Mouse (Mus musculus): ENCODE measurements around the gene Gfy. TPM values are rescaled to one million over a fixed set of nuclear protein-coding genes. Genes with fewer than 3 reads are reported as not detected.

Gene Gfy
- polyA plus RNA-seq, 1 experiment, result not detected

GRCm38 (mm10) chr7:45158991-45159390 lies 20.4 kb downstream of the Gfy start:
- H3K4me3 ChIP-seq (ENCODE audit: extremely low read depth, insufficient read depth, insufficient read length), result no peak overlapping the region
- 97% methylated on average over 6 of the region's 6 CpGs for WGBS
- no peak for DNase-seq (ENCODE audit: low read depth in 1 of 2, low spot score in 2 of 2)
- H3K4me1 ChIP-seq (ENCODE audit: control insufficient read depth, insufficient read depth, insufficient read length), result peaks cover 3% of the 10 kb centered on the region
- TF ChIP-seq CTCF (IDR thresholded peaks at IDR 0.05; ENCODE audit: extremely low read depth, insufficient read depth, insufficient read length, insufficient replicate concordance) (no peak), POLR2A (IDR thresholded peaks at IDR 0.05; ENCODE audit: low read depth, low read length) (no peak)
- H3K27ac ChIP-seq (ENCODE audit: insufficient read depth, low read length), result no peak overlapping the region
- peaks cover 6% of the 10 kb centered on the region for H3K36me3 ChIP-seq (ENCODE audit: control insufficient read depth, insufficient read depth, low read length)
- peaks cover 5% of the 10 kb centered on the region for H3K27me3 ChIP-seq (ENCODE audit: control insufficient read depth, insufficient read depth, low read length)

- no peak for DNase-seq (ENCODE audit: low read depth in 1 of 2, low spot score in 2 of 2)
- H3K27me3 ChIP-seq (ENCODE audit: control insufficient read depth, insufficient read depth, low read length), result no peaks in the 10 kb centered on the region
- no peak overlapping the region for H3K27ac ChIP-seq (ENCODE audit: insufficient read depth, low read length)
- TF ChIP-seq CTCF (IDR thresholded peaks at IDR 0.05; ENCODE audit: extremely low read depth, insufficient read depth, insufficient read length, insufficient replicate concordance), result no peak
- no peak for TF ChIP-seq POLR2A (IDR thresholded peaks at IDR 0.05; ENCODE audit: low read depth, low read length)
- H3K36me3 ChIP-seq (ENCODE audit: control insufficient read depth, insufficient read depth, low read length), result peaks cover 6% of the 10 kb centered on the region
- H3K4me3 ChIP-seq (ENCODE audit: extremely low read depth, insufficient read depth, insufficient read length), result no peak overlapping the region
- H3K4me1 ChIP-seq (ENCODE audit: control insufficient read depth, insufficient read depth, insufficient read length), result no peaks in the 10 kb centered on the region; the same call in 1 of the 2 replicates
- WGBS, result 92% methylated on average over 14 of the region's 14 CpGs
Measured at GRCm38 (mm10) chr7:45157459-45157858, 21.9 kb downstream of the Gfy start.

GRCm38 (mm10) chr7:45156206-45156605 lies 23.2 kb downstream of the Gfy start:
- Histone ChIP-seq H3K27ac (ENCODE audit: insufficient read depth, low read length) (no peak overlapping the region), H3K36me3 (ENCODE audit: control insufficient read depth, insufficient read depth, low read length) (peaks cover 6% of the 10 kb centered on the region)
- TF ChIP-seq POLR2A (IDR thresholded peaks at IDR 0.05; ENCODE audit: low read depth, low read length) (no peak), CTCF (IDR thresholded peaks at IDR 0.05; ENCODE audit: extremely low read depth, insufficient read depth, insufficient read length, insufficient replicate concordance) (no peak)

GRCm38 (mm10) chr7:45155590-45155989 lies 23.8 kb downstream of the Gfy start:
- TF ChIP-seq CTCF (IDR thresholded peaks at IDR 0.05; ENCODE audit: extremely low read depth, insufficient read depth, insufficient read length, insufficient replicate concordance) (no peak), POLR2A (IDR thresholded peaks at IDR 0.05; ENCODE audit: low read depth, low read length) (no peak)
- DNase-seq (ENCODE audit: low read depth in 1 of 2, low spot score in 2 of 2), result no peak
- no peaks in the 10 kb centered on the region for H3K27me3 ChIP-seq (ENCODE audit: control insufficient read depth, insufficient read depth, low read length)
- peaks cover 6% of the 10 kb centered on the region for H3K36me3 ChIP-seq (ENCODE audit: control insufficient read depth, insufficient read depth, low read length)
- no peak overlapping the region for H3K27ac ChIP-seq (ENCODE audit: insufficient read depth, low read length)
- WGBS, result 95% methylated on average over 9 of the region's 9 CpGs
- H3K4me1 ChIP-seq (ENCODE audit: control insufficient read depth, insufficient read depth, insufficient read length), result no peaks in the 10 kb centered on the region; the same call in 1 of the 2 replicates
- H3K4me3 ChIP-seq (ENCODE audit: extremely low read depth, insufficient read depth, insufficient read length), result no peak overlapping the region

More at GRCm38 (mm10) chr7:45156206-45156605, 23.2 kb downstream of the Gfy start:
- H3K27me3 ChIP-seq (ENCODE audit: control insufficient read depth, insufficient read depth, low read length), result no peaks in the 10 kb centered on the region
- WGBS, result 95% methylated on average over 15 of the region's 15 CpGs
- no peak for DNase-seq (ENCODE audit: low read depth in 1 of 2, low spot score in 2 of 2)
- H3K4me3 ChIP-seq (ENCODE audit: extremely low read depth, insufficient read depth, insufficient read length), result no peak overlapping the region
- no peaks in the 10 kb centered on the region; the same call in 1 of the 2 replicates for H3K4me1 ChIP-seq (ENCODE audit: control insufficient read depth, insufficient read depth, insufficient read length)

GRCm38 (mm10) chr7:45154993-45155514 lies 24.3 kb downstream of the Gfy start:
- Histone ChIP-seq H3K4me3 (ENCODE audit: extremely low read depth, insufficient read depth, insufficient read length) (no peak overlapping the region), H3K4me1 (ENCODE audit: control insufficient read depth, insufficient read depth, insufficient read length) (no peaks in the 10 kb centered on the region; the same call in 1 of the 2 replicates), H3K27ac (ENCODE audit: insufficient read depth, low read length) (no peak overlapping the region), H3K36me3 (ENCODE audit: control insufficient read depth, insufficient read depth, low read length) (peaks cover 6% of the 10 kb centered on the region), H3K27me3 (ENCODE audit: control insufficient read depth, insufficient read depth, low read length) (no peaks in the 10 kb centered on the region)
- DNase-seq (ENCODE audit: low read depth in 1 of 2, low spot score in 2 of 2), result peak in 1 of 2 experiments; percentile 22
- TF ChIP-seq POLR2A (IDR thresholded peaks at IDR 0.05; ENCODE audit: low read depth, low read length) (no peak), CTCF (IDR thresholded peaks at IDR 0.05; ENCODE audit: extremely low read depth, insufficient read depth, insufficient read length, insufficient replicate concordance) (peak; percentile 7; the same call in 1 of the 2 replicates)
- WGBS, result 78% methylated on average over 12 of the region's 12 CpGs

- H3K4me3 ChIP-seq (ENCODE audit: extremely low read depth, insufficient read depth, insufficient read length), result peak within 1 kb of the TSS; percentile 92
Measured at GRCm38 (mm10) chr7:45154096-45154992, 25.0 kb downstream of the Gfy start, which contains the start of the genes Pih1d1 and Aldh16a1. Gene Pih1d1 (plus strand): TSS chr7:45154303. Gene Aldh16a1 (minus strand): TSS chr7:45154584.

More at GRCm38 (mm10) chr7:45154096-45154992, 25.0 kb downstream of the Gfy start, which contains the start of the genes Pih1d1 and Aldh16a1:
- Histone ChIP-seq H3K4me1 (ENCODE audit: control insufficient read depth, insufficient read depth, insufficient read length) (no peaks in the 10 kb centered on the region; the same call in 1 of the 2 replicates), H3K36me3 (ENCODE audit: control insufficient read depth, insufficient read depth, low read length) (peaks cover 4% of the 10 kb centered on the region), H3K27ac (ENCODE audit: insufficient read depth, low read length) (peak within 1 kb of the TSS; percentile 97), H3K27me3 (ENCODE audit: control insufficient read depth, insufficient read depth, low read length) (no peaks in the 10 kb centered on the region)
- DNase-seq (ENCODE audit: low read depth in 1 of 2, low spot score in 2 of 2), result peak; percentile 93 to 96
- TF ChIP-seq POLR2A (IDR thresholded peaks at IDR 0.05; ENCODE audit: low read depth, low read length) (peak; percentile 97), CTCF (IDR thresholded peaks at IDR 0.05; ENCODE audit: extremely low read depth, insufficient read depth, insufficient read length, insufficient replicate concordance) (peak; percentile 55; the same call in 1 of the 2 replicates)
- 2% methylated on average over 69 of the region's 69 CpGs for WGBS

Measured in spleen, adult 2 months (tissue).